Mouse (Mus musculus) B cell, adult 2 months (primary cell): ENCODE measurements around the gene Zfp865.

Experiments
- DNase-seq, 2 experiments: peaks; one replicate each; pipeline ENCODE4 v3.0.0; 2022

Gene Zfp865

DNA sequence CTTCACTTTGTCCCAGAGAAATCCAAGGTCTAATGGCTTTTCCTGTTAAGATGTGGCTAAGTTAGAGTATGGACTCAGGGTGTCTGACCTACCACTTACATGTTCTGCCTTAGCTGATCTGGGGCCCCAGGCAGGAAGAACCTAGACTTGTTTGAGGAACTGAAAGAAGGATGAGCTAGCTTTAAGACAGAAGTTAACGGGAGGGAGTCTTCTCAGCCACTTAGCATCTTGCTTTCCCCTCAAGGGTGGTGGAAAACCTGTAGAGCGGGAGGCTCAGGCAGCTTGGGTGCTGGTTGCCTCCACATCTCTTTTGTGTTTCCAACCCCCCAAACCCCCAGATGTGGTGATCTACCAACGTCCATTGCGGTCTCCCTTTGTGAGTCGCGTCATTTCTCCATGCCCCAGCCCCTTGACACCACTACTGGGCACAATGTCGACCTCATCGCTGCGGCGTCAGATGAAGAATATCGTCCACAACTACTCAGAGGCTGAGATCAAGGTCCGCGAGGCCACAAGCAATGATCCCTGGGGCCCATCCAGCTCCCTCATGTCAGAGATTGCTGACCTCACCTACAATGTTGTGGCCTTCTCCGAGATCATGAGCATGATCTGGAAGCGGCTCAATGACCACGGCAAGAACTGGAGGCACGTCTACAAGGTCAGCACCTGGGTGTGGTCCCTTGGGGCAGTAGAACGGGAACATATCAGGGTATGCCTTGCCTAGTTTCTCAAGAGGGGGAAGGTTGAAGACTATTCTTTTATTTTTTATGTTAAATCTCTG lies 63.3 kb downstream of the Zfp865 start:
- peak; percentile 71 to 78 for DNase-seq

GRCm38 (mm10) chr7:5085512-5085911 lies 65.3 kb downstream of the Zfp865 start:
- DNase-seq: no peak
